Mouse (Mus musculus) small intestine, adult 2 months (tissue): ENCODE results near the gene Rtl1. TPM values are rescaled to one million over a fixed set of nuclear protein-coding genes. Genes with fewer than 3 reads are reported as not detected.
A peak's percentile ranks its signal among the peaks of the same experiment; 100 is the strongest.

Experiments used
- H3K27ac ChIP-seq: fragments of 200-500 bp; 2 replicates; pipeline ENCODE4 v1.5.1; 2012; ENCODE audit warnings: low read depth, low read length, control low read depth, inconsistent platforms; ENCODE audit not compliant: insufficient read depth
- H3K27me3 ChIP-seq: fragments of 200-500 bp; 2 replicates; pipeline ENCODE4 v1.6.1; 2012; ENCODE audit warnings: mild to moderate bottlenecking, moderate library complexity, low read length, inconsistent platforms; ENCODE audit not compliant: control insufficient read depth, insufficient read depth
- H3K36me3 ChIP-seq: fragments of 200-500 bp; 2 replicates; pipeline ENCODE4 v1.6.1; 2012; ENCODE audit warnings: mild to moderate bottlenecking, low read length, control low read depth, inconsistent platforms; ENCODE audit not compliant: control insufficient read depth, insufficient read depth
- H3K4me1 ChIP-seq: fragments of 200-500 bp; 2 replicates; pipeline ENCODE4 v1.6.1; 2012; ENCODE audit warnings: low read length, inconsistent platforms, mixed read lengths; ENCODE audit not compliant: control insufficient read depth, insufficient read depth, insufficient read length
- H3K4me3 ChIP-seq: fragments of 200-500 bp; 2 replicates; pipeline ENCODE4 v1.5.1; 2012; ENCODE audit warnings: low read depth, mild to moderate bottlenecking, control low read depth, inconsistent platforms, low read length, moderate library complexity
- CTCF ChIP-seq: fragments of 200-500 bp; IDR thresholded peaks from 2 replicates; pipeline ENCODE4 v1.5.1; 2012; ENCODE audit warnings: low read depth, mild to moderate bottlenecking, control low read depth, inconsistent platforms, low read length, moderate library complexity, mixed read lengths; ENCODE audit not compliant: insufficient replicate concordance, insufficient read length; ENCODE audit errors: extremely low read depth
- POLR2A ChIP-seq: fragments of 200-500 bp; IDR thresholded peaks from 2 replicates; pipeline ENCODE4 v1.6.1; 2012; ENCODE audit warnings: low read depth, mild to moderate bottlenecking, control low read depth, inconsistent platforms, low read length, moderate library complexity
- WGBS: fragments of 180-500 bp; shearing (Covaris S2); methylation state at CpG from one replicate; pipeline ENCODE4 v1.1.7; 2018; 5-methylcytosine and 5-hydroxymethylcytosine counted together
- polyA plus RNA-seq: library from polyadenylated mRNA; depleted of rRNA; stranded (reverse); fragments of >200 nt; gene quantifications from 2 replicates; pipeline ENCODE4 v1.2.3, GENCODE M21; 2012; rRNA removed

Rtl1 gene
- polyA plus RNA-seq, 1 experiment: not detected

DNA sequence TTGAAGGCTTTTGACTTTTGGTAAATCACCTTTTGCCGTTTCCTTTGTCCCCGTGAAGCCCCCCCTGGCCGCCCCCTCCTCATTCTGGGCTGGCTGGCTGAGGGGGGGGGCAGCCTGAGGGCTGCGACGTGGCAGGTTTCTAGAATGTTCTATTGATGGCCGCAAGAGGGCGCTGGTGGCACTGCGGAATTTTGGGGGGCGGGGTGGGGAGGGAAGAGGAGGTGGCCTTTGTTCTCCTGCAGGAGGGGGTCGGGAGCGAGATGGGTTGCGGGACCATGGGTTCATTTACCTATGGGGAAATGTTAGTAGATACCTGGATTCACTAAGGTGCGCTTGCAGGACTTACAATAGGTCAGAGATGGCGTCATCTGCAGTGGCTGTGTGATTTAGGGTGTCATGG lies 58.1 kb downstream of the Rtl1 start:
- Histone ChIP-seq H3K36me3 (no peaks in the 10 kb centered on the region), H3K27me3 (peaks cover 3% of the 10 kb centered on the region; the same call in 1 of the 2 replicates), H3K27ac (no peak overlapping the region), H3K4me1 (no peaks in the 10 kb centered on the region), H3K4me3 (0 out of 2 replicates have a peak overlapping the region, but pooled peaks have one; percentile 5)
- TF ChIP-seq CTCF (peak; percentile 21; the same call in 1 of the 2 replicates), POLR2A (no peak)
- 48% methylated on average over 14 of the region's 14 CpGs for WGBS

DNA sequence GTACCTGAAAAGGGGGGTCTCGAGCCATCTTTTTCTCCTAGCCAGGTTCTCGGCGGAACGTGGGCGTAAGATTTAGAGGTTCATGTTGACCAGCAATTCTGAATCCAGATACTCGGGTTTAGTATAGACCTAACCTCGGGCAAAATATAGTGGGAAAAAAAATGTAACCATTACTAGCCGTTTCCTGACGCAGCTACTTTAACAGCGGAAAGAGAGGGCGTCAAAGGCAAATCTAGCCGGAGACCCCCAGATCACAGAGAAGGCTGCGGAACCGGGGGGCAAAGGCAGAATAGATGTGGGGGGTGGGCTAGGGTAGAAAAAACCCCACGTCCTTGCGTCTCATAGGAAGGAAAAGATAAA lies 58.6 kb downstream of the Rtl1 start:
- 47% methylated on average over 16 of the region's 16 CpGs for WGBS
- no peak overlapping the region for H3K27ac ChIP-seq
- 0 out of 2 replicates have a peak overlapping the region, but pooled peaks have one; percentile 5 for H3K4me3 ChIP-seq
- no peaks in the 10 kb centered on the region for H3K36me3 ChIP-seq
- H3K4me1 ChIP-seq: no peaks in the 10 kb centered on the region
- peaks cover 3% of the 10 kb centered on the region; the same call in 1 of the 2 replicates for H3K27me3 ChIP-seq
- TF ChIP-seq POLR2A: no peak
- TF ChIP-seq CTCF: no peak

DNA sequence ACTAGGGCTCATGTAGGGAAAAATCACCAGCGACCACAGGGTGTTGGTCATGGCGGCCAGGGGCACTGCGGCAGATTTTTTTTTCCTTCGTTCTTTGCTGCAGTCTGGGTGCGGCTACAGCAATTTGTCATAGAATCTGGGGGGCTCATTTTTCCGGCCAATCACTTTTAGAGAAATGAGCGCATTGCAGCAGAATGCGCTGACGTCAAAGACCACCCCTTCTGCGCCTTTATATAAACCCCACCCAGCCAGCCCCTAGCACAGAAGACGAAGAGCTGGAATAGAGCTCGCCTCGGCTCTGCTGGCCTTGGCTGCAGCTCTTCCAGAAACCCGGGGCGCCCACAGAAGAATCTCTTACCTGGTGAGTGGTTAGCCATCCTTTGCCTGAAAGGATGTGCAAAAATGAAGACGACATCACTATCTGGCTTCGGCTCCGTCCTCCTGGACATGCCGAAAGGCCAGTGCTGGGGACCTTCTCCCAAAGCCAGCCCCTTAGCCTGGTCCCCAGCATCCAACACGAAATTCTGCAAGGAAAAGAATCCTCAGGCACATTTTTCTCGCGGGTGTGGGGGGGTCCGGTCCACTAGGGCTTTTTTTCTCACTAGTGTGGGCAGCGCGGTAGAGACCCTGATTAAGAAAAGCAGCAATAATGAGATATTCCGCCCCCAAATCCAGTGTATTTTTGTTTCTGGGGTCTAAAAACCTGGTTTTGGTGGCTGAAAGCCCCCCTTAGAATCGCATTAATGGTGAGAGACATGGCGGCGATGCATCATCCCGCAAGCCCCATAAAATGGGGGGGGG lies 59.2 kb downstream of the Rtl1 start:
- Histone ChIP-seq H3K4me1 (no peaks in the 10 kb centered on the region), H3K36me3 (no peaks in the 10 kb centered on the region), H3K27me3 (peaks cover 3% of the 10 kb centered on the region; the same call in 1 of the 2 replicates), H3K27ac (no peak overlapping the region), H3K4me3 (no peak overlapping the region)
- TF ChIP-seq CTCF (no peak), POLR2A (no peak)
- WGBS: 49% methylated on average over 30 of the region's 30 CpGs

DNA sequence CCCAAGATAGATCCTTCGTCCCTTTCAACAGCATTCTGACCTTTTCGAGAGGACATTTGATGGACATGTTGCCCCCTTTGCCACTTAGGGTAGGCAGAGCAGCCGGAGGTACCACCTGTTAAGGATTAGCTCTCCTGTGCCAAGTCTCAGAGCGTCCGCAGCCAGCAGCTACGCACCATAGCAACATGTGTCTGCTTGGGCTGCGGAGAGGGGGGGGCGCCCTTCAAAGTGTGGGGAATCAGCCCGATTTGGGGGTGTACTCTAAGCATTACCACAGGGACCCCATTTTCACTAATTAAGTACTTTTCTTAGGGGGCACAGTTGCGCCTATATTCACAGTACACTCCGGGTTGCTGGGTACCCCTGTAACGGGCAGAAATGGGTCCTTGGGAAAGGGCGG lies 60.2 kb downstream of the Rtl1 start:
- H3K4me1 ChIP-seq: no peaks in the 10 kb centered on the region
- peaks cover 3% of the 10 kb centered on the region; the same call in 1 of the 2 replicates for H3K27me3 ChIP-seq
- TF ChIP-seq POLR2A (no peak), CTCF (no peak)
- WGBS: 73% methylated on average over 13 of the region's 13 CpGs
- no peak overlapping the region for H3K27ac ChIP-seq
- no peak overlapping the region for H3K4me3 ChIP-seq
- H3K36me3 ChIP-seq: no peaks in the 10 kb centered on the region

Other genes with a start within 250 kb of the Rtl1 start
- 0.18 and 1.4 TPM in 2 replicates for gene Dlk1, start 147.5 kb downstream of the Rtl1 start, polyA plus RNA-seq